Mouse (Mus musculus) hindbrain, embryonic 16.5 days (tissue): Measurements from ENCODE around the gene Sec23a. TPM values are rescaled to one million over a fixed set of nuclear protein-coding genes. Genes with fewer than 3 reads are reported as not detected.
"Not testable (repeated sequence)": the region's sequence is repeated elsewhere in the genome, so short reads cannot be mapped to it uniquely, and the experiment has no call there.

Experiments used
- ATAC-seq: fragments of 200-750 bp; cut with Nextera tagmentation; 2 replicates; pipeline ENCODE4 v1.8.0; 2017; ENCODE audit warnings: moderate TSS enrichment, moderate library complexity
- H3K27ac ChIP-seq: fragments of 300-500 bp; sonication (generic); 2 replicates; pipeline ENCODE4 v1.5.1; 2014; ENCODE audit warnings: low read depth, mild to moderate bottlenecking, control low read depth, low read length, moderate library complexity
- H3K27me3 ChIP-seq: fragments of 300-500 bp; sonication (generic); replicated peaks from 2 replicates; pipeline ENCODE4 v1.6.1; 2014; ENCODE audit warnings: low read length; ENCODE audit not compliant: control insufficient read depth, insufficient read depth
- H3K36me3 ChIP-seq: fragments of 300-500 bp; sonication (generic); 2 replicates; pipeline ENCODE4 v1.6.1; 2014; ENCODE audit warnings: mild to moderate bottlenecking, low read length, moderate library complexity, mixed read lengths; ENCODE audit not compliant: control insufficient read depth, insufficient read depth
- H3K4me1 ChIP-seq: fragments of 300-500 bp; sonication (generic); 2 replicates; pipeline ENCODE4 v1.6.1; 2014; ENCODE audit warnings: low read depth, low read length; ENCODE audit not compliant: control insufficient read depth, insufficient read depth
- H3K4me2 ChIP-seq: fragments of 300-500 bp; sonication (generic); 2 replicates; pipeline ENCODE4 v1.6.1; 2014; ENCODE audit warnings: mild to moderate bottlenecking, low read length, control low read depth, moderate library complexity
- H3K4me3 ChIP-seq: fragments of 300-500 bp; sonication (generic); 2 replicates; pipeline ENCODE4 v1.5.1; 2014; ENCODE audit warnings: mild to moderate bottlenecking, low read length, control low read depth, moderate library complexity
- H3K9ac ChIP-seq: fragments of 300-500 bp; sonication (generic); 2 replicates; pipeline ENCODE4 v1.6.1; 2014; ENCODE audit warnings: low read depth, mild to moderate bottlenecking, control low read depth, low read length, moderate library complexity
- H3K9me3 ChIP-seq: fragments of 300-500 bp; sonication (generic); 2 replicates; pipeline ENCODE4 v1.6.1; 2014; ENCODE audit warnings: mild to moderate bottlenecking, low read length, moderate library complexity; ENCODE audit not compliant: control insufficient read depth
- WGBS: fragments of 180-500 bp; shearing (Covaris S2); extraction: QIAGEN DNeasy Blood & Tissue Kit; methylation state at CpG from one replicate; pipeline ENCODE4 v1.1.7; 2014; 5-methylcytosine and 5-hydroxymethylcytosine counted together
- polyA plus RNA-seq: library from polyadenylated mRNA; unstranded; fragments of >200 nt; fragmentation: Nextera tagmentation; extraction: Ambion mirVana; gene quantifications from 2 replicates; pipeline ENCODE4 v1.2.1, GENCODE M21; 2015

Gene Sec23a
- polyA plus RNA-seq, result 106 and 108 TPM in 2 replicates

DNA sequence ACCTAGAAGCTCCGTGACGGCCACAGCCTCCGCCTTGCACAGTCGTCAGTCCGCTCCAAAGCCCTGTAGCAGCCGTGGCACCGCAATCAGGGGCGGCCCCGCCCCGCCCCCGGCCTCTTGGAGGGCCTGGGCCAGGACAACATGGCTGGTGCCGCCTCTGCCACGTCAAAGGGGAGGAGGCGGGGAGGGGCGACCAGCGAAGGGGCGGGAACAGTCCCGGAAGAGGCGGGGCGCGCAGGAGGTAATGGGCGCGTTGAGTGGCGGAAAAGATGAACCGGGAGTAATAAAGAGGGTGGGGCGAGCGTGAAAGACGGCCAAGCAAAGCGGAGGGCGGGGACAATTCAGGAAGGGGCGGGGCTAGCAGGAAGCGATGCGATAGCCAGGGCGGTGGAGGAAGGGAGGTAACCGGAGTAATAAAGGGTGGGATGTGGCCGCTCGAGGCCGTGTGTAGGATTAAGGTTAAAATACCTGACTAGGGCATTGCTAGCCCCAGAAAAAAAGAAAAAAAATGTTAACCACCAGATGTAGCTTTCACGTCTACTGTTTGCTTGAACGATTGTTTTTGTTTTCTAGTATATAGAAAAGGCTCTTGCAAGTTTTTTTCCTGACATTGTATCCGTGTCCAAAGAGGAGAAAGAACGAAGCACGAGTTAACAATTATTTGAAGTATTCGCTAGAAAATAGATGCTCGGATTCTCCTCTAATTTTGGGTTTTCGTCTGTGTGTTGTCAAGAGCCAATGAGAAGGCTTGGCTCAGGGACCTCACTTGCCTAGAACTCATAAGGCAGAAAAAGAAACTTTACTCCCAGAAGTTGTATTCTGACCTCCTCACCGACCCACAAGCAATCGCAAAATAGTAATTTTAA is at the start of gene Sec23a:
Gene Sec23a, minus strand, starts transcription at position 174 of the 866 bp plus-strand sequence.
- peak; percentile 97 for ATAC-seq
- H3K27me3 ChIP-seq, result no peaks in the 10 kb centered on the region

DNA sequence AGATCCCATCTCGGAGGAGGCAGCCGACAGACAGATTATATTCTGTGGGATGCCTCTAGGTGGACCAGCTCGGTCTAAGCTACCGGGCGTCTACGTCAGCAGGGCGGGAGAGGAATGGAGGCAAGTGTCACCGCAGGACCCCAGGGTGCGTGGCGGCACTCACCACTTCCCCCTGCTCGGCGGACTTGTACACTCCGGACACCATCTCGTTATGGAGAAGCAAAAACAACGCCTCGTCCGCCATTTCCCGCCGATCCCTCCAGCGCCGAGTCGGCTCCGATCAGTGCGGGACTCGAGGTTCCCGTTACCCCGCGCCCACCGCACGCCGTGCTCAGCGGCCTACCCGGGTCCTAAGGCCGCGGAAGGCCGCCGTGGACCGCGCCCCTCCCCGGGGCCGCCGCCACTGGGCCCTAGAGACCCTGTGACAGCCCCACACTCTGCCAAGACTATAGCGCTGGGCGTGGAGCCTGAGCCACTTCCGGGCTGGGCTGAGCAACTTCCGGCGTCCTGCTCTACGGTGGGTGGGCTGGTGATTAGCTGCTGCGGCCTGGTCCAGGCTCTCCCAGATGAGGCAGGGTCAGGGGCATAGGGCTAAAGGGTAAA is 49.3 kb upstream of the Sec23a start, which contains the start of gene Trappc6b:
Gene Trappc6b, minus strand, starts transcription at position 480 of the 603 bp plus-strand sequence.
- H3K36me3 ChIP-seq, result 0 out of 2 replicates have a peak, but pooled peaks cover 3% of the 10 kb centered on the region
- under 1% methylated on average over 43 of the region's 49 CpGs for WGBS
- H3K4me2 ChIP-seq, result peak within 1 kb of the TSS; percentile 71
- H3K4me1 ChIP-seq, result peaks cover 19% of the 10 kb centered on the region
- ATAC-seq, result peak; percentile 98
- H3K27me3 ChIP-seq, result no peaks in the 10 kb centered on the region
- H3K9ac ChIP-seq, result peak within 1 kb of the TSS; percentile 94
- peak within 1 kb of the TSS; percentile 85 for H3K4me3 ChIP-seq
- peak within 1 kb of the TSS; percentile 98 for H3K27ac ChIP-seq
- no peaks in the 10 kb centered on the region for H3K9me3 ChIP-seq

More for the DNA sequence above, at the start of gene Sec23a:
- WGBS, result under 1% methylated on average over 48 of the region's 48 CpGs
- Histone ChIP-seq H3K4me1 (peaks cover 25% of the 10 kb centered on the region), H3K9ac (peak within 1 kb of the TSS; percentile 92), H3K4me3 (peak within 1 kb of the TSS; percentile 89), H3K4me2 (peak within 1 kb of the TSS; percentile 84), H3K36me3 (no peaks in the 10 kb centered on the region), H3K9me3 (no peaks in the 10 kb centered on the region), H3K27ac (peak within 1 kb of the TSS; percentile 91)

DNA sequence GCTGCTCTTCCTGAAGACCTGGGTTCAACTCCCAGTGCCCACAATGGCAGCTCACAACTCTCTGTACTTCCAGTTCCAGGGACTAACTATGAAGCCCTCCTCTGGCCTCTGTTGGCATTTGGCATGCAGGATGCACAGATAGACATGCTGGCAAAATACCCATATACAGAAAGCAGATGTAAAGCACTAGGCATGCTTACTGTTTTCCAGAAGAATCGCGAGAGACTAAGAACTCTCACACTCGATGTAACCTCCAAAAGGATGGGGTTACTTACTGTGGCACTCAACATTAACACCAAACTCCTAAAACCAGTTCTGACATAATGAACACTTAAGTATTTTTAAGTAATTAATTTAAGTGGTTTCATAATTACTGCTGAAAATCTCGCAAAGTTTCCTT is 48.5 kb upstream of the Sec23a start:
- no peak for ATAC-seq
- WGBS, result 63% methylated on average over 4 of the region's 4 CpGs
- H3K4me3 ChIP-seq, result peak overlapping the region; percentile 85
- H3K4me1 ChIP-seq, result peaks cover 17% of the 10 kb centered on the region
- no peaks in the 10 kb centered on the region for H3K9me3 ChIP-seq
- peak overlapping the region; percentile 98 for H3K27ac ChIP-seq
- H3K27me3 ChIP-seq, result no peaks in the 10 kb centered on the region
- peak overlapping the region; percentile 94 for H3K9ac ChIP-seq
- H3K4me2 ChIP-seq, result peak overlapping the region; percentile 71
- 0 out of 2 replicates have a peak, but pooled peaks cover 4% of the 10 kb centered on the region for H3K36me3 ChIP-seq

DNA sequence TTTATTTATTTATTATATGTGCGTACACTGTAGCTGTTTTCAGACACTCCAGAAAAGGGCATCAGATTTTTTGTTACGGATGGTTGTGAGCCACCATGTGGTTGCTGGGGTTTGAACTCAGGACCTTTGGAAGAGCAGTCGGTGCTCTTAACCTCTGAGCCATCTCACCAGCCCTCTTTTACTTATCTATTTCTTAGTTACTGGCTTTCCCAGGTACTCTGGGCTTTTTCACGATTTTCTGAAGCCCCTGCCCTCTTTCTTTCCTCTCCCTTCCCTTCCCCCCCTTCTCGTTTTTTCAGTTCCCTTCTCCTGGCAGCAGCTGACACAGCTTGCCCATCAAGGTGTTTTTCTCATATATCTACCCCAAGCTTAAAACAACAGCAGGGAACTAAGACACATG is 46.4 kb upstream of the Sec23a start:
- H3K27me3 ChIP-seq, H3K36me3 ChIP-seq, H3K9ac ChIP-seq, H3K27ac ChIP-seq, ATAC-seq, H3K4me2 ChIP-seq, H3K9me3 ChIP-seq, H3K4me3 ChIP-seq: not testable (repeated sequence)
- WGBS, result 91% methylated on average over 5 of the region's 5 CpGs
- peaks cover 17% of the 10 kb centered on the region for H3K4me1 ChIP-seq

DNA sequence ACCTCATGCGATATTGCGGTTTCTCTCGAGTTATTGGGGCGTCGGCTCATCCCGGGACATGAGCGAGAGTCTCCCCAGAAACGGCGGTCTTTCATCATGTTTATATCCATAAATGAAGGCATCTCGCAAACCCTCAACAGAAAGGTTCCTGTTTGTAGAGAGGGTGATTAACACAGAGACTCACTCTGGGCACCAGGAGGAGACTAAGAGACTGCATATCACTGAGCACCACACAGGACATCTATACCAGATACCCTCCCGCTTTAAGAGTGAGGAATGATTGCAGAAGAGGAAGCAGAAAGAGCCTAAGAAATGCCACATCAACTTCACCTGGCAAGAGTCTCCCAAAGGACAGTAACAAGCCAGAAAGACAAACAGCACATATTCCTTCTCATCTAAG is 44.4 kb upstream of the Sec23a start:
- H3K4me3 ChIP-seq, result no peak overlapping the region
- H3K27ac ChIP-seq, result no peak overlapping the region
- peaks cover 17% of the 10 kb centered on the region for H3K4me1 ChIP-seq
- ATAC-seq, result no peak
- 0 out of 2 replicates have a peak, but pooled peaks cover 4% of the 10 kb centered on the region for H3K36me3 ChIP-seq
- H3K4me2 ChIP-seq, result no peak overlapping the region
- no peak overlapping the region for H3K9ac ChIP-seq
- no peaks in the 10 kb centered on the region for H3K9me3 ChIP-seq
- no peaks in the 10 kb centered on the region for H3K27me3 ChIP-seq
- 98% methylated on average over 11 of the region's 11 CpGs for WGBS

DNA sequence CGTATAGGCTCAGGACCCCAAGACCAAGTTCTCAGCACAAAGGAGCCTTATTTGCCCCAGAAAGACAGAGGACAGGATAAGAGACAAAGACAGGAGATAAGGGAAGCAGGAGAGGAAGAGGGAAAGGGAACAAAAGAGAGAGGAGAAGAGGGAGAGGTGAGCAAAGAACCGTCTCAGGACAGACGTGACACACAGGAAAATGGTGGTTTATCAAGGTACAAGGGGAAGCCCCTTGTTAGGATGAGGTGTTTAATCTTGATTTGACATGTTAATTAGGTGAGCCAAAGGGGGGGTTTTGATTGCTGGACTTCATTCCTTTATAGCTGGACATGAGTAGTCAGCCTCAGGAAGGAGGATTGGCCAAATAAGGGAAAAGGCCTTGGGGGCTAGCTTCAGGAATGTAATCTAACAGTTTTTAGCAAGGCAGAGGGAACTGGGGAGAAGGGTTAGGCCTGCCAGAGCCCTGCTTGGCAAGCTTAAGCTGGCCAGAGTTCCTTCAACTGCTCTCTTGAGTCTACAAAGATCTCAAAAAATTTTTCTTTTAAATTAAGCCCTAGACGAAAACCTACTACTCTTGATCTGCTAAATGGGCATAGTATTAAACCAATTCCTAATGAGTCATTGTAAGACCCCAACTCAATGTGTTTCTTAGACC is 43.5 kb upstream of the Sec23a start:
- Histone ChIP-seq H3K4me2 (no peak overlapping the region), H3K4me1 (peaks cover 16% of the 10 kb centered on the region), H3K27me3 (no peaks in the 10 kb centered on the region), H3K9me3 (no peaks in the 10 kb centered on the region), H3K9ac (no peak overlapping the region), H3K27ac (no peak overlapping the region), H3K4me3 (no peak overlapping the region), H3K36me3 (peaks cover 4% of the 10 kb centered on the region; the same call in 1 of the 2 replicates)
- 88% methylated on average over 4 of the region's 4 CpGs for WGBS
- ATAC-seq, result no peak

DNA sequence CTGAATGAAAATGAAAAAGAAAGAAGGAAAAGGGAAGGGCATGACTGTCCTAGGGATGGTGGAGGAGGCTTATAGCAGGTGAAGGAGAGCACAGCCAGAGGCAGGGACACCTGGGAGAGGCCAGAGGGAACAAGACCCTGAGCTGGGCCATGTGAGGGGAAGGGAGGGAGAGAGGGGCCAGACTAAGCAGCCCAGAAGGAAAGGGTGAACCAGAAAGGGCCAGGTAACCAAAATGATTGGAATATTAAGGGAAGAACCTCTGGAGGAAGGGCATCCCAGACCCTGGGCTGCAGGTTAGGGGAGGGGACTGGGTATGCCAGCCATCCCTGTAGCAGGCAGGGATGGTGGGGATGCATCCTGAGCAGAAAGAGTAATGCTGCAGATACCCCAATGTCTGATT is 42.2 kb upstream of the Sec23a start:
- no peaks in the 10 kb centered on the region for H3K9me3 ChIP-seq

DNA sequence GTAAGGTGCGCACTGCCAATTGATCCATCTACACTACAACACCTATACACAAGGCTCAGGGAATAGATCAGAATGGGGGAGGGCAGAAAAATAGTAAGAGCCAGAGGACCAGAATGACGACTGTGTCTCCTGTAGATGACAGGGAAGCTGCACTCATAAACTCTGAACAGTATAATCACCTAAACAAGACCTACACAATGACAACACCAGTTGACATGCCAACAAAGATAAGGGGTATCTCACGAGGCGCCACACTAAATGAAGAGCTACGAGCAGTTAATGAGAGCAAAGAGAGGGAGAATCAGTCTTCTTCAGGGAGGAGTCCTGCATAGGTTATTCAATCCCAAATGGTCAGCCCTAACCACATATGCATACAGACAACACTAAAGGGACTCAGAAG is 41.3 kb upstream of the Sec23a start:
- no peaks in the 10 kb centered on the region for H3K27me3 ChIP-seq
- no peak overlapping the region for H3K4me3 ChIP-seq
- WGBS, result 97% methylated on average over 5 of the region's 5 CpGs
- H3K4me2 ChIP-seq, result no peak overlapping the region
- peaks cover 5% of the 10 kb centered on the region; the same call in 1 of the 2 replicates for H3K36me3 ChIP-seq
- H3K27ac ChIP-seq, result no peak overlapping the region
- H3K4me1 ChIP-seq, result peaks cover 3% of the 10 kb centered on the region; the same call in 1 of the 2 replicates
- H3K9me3 ChIP-seq, result no peaks in the 10 kb centered on the region
- no peak overlapping the region for H3K9ac ChIP-seq
- no peak for ATAC-seq

More for the DNA sequence above, 42.2 kb upstream of the Sec23a start:
- Histone ChIP-seq H3K4me3 (no peak overlapping the region), H3K4me2 (no peak overlapping the region), H3K4me1 (peaks cover 3% of the 10 kb centered on the region), H3K9ac (no peak overlapping the region), H3K27me3 (no peaks in the 10 kb centered on the region), H3K27ac (no peak overlapping the region), H3K36me3 (peaks cover 4% of the 10 kb centered on the region; the same call in 1 of the 2 replicates)
- ATAC-seq, result no peak
